Mouse (Mus musculus): Measurements from ENCODE around the gene Abcg1. TPM values are rescaled to one million over a fixed set of nuclear protein-coding genes. Genes with fewer than 3 reads are reported as not detected.
A peak's percentile ranks its signal among the peaks of the same experiment; 100 is the strongest.

Gene Abcg1
- 7.1 and 7.5 TPM in 2 replicates for polyA plus RNA-seq (2015; fragmentation: Nextera tagmentation; extraction: Ambion mirVana)

GRCm38 (mm10) chr17:31057151-31057890, at the start of gene Abcg1:
Gene Abcg1 (plus strand): TSS chr17:31057675.
- H3K9ac ChIP-seq = peak within 1 kb of the TSS; percentile 43
- peaks cover 43% of the 10 kb centered on the region for H3K27me3 ChIP-seq
- H3K9me3 ChIP-seq (replicated peaks) = peaks cover 4% of the 10 kb centered on the region
- ATAC-seq (replicated peaks; ENCODE audit: low FRiP score) = peak; percentile 62; the same call in 1 of the 2 replicates
- H3K27ac ChIP-seq = 0 out of 2 replicates have a peak within 1 kb of the TSS, but pooled peaks have one; percentile 23
- H3K36me3 ChIP-seq = no peaks in the 10 kb centered on the region
- peaks cover 38% of the 10 kb centered on the region for H3K4me1 ChIP-seq
- H3K4me2 ChIP-seq = peak within 1 kb of the TSS; percentile 84
- H3K4me3 ChIP-seq (replicated peaks) = peak within 1 kb of the TSS; percentile 54
- WGBS = 2% methylated on average over 49 of the region's 49 CpGs

GRCm38 (mm10) chr17:31008416-31008815, 49.1 kb upstream of the Abcg1 start:
- H3K9ac ChIP-seq = no peak overlapping the region
- H3K4me3 ChIP-seq (replicated peaks) = no peak overlapping the region
- ATAC-seq (replicated peaks; ENCODE audit: low FRiP score) = no peak
- H3K4me2 ChIP-seq = no peak overlapping the region
- no peak overlapping the region for H3K27ac ChIP-seq
- WGBS = 77% methylated on average over 8 of the region's 8 CpGs
- no peaks in the 10 kb centered on the region for H3K27me3 ChIP-seq
- H3K4me1 ChIP-seq = no peaks in the 10 kb centered on the region
- no peaks in the 10 kb centered on the region for H3K36me3 ChIP-seq
- no peaks in the 10 kb centered on the region for H3K9me3 ChIP-seq (replicated peaks)

GRCm38 (mm10) chr17:31011551-31012394, 45.7 kb upstream of the Abcg1 start:
- Histone ChIP-seq H3K9ac (no peak overlapping the region), H3K4me3 (replicated peaks) (no peak overlapping the region), H3K4me2 (no peak overlapping the region), H3K27ac (no peak overlapping the region), H3K9me3 (replicated peaks) (no peaks in the 10 kb centered on the region), H3K27me3 (no peaks in the 10 kb centered on the region), H3K36me3 (no peaks in the 10 kb centered on the region), H3K4me1 (no peaks in the 10 kb centered on the region)
- ATAC-seq (replicated peaks; ENCODE audit: low FRiP score) = no peak
- WGBS = 33% methylated on average over 9 of the region's 9 CpGs

GRCm38 (mm10) chr17:31018267-31018666, 39.2 kb upstream of the Abcg1 start:
- Histone ChIP-seq H3K9me3 (replicated peaks) (no peaks in the 10 kb centered on the region), H3K4me3 (replicated peaks) (no peak overlapping the region), H3K27me3 (no peaks in the 10 kb centered on the region), H3K9ac (no peak overlapping the region), H3K36me3 (no peaks in the 10 kb centered on the region), H3K4me2 (no peak overlapping the region), H3K4me1 (0 out of 2 replicates have a peak, but pooled peaks cover 3% of the 10 kb centered on the region), H3K27ac (no peak overlapping the region)
- 64% methylated on average over 4 of the region's 4 CpGs for WGBS
- ATAC-seq (replicated peaks; ENCODE audit: low FRiP score) = no peak

DNA sequence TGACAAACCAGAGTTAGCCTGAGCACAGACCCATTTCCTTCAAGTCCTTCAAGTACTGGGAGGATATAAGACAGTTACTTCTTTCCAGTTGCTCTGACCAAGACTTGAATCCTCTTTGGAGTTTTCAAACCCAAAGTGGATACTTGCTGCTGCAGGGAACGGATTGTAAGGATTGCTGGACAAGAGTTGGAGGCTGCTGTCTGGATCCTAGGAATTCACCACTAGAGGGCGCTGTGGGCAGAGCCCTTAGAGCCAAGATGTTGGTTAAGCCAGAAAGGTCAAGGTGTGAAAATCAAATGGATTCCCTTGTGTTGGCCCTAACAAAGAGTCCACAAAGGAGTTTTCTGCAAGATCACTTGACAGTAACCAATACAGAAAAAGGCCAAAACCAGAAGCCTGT, 38.0 kb upstream of the Abcg1 start:
- Histone ChIP-seq H3K27me3 (no peaks in the 10 kb centered on the region), H3K36me3 (no peaks in the 10 kb centered on the region), H3K27ac (no peak overlapping the region), H3K9me3 (replicated peaks) (no peaks in the 10 kb centered on the region), H3K4me1 (0 out of 2 replicates have a peak, but pooled peaks cover 6% of the 10 kb centered on the region), H3K9ac (no peak overlapping the region), H3K4me3 (replicated peaks) (no peak overlapping the region), H3K4me2 (no peak overlapping the region)
- no peak for ATAC-seq (replicated peaks; ENCODE audit: low FRiP score)
- 7% methylated on average over 2 of the region's 2 CpGs for WGBS

- H3K27me3 ChIP-seq = no peaks in the 10 kb centered on the region
- H3K36me3 ChIP-seq = no peaks in the 10 kb centered on the region
- WGBS = 75% methylated on average over 2 of the region's 2 CpGs
- no peaks in the 10 kb centered on the region for H3K9me3 ChIP-seq (replicated peaks)
- H3K27ac ChIP-seq = no peak overlapping the region
- H3K4me2 ChIP-seq = no peak overlapping the region
- no peak for ATAC-seq (replicated peaks; ENCODE audit: low FRiP score)
- 0 out of 2 replicates have a peak, but pooled peaks cover 6% of the 10 kb centered on the region for H3K4me1 ChIP-seq
- H3K4me3 ChIP-seq (replicated peaks) = no peak overlapping the region
- H3K9ac ChIP-seq = no peak overlapping the region
Observed at GRCm38 (mm10) chr17:31020078-31020477, 37.4 kb upstream of the Abcg1 start.

DNA sequence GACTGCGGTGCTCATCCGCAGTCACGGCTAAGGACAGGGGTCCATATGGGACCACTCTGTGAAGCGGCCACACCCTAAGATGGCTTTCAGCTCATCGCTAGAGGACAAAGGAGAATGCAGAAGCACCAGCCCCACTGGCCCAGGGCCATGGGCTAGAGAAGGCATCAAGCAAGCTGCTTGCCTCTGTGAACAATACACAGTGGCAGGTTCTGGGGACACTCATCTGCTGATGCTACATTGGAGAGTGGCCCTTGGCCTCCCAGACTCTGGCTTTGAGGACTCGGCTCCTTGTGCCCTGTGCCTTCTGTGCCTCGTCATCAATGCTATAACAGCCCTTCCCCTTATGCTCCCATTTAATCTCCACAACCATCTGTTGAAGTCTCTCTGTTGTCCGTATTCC, 36.2 kb upstream of the Abcg1 start:
- H3K4me3 ChIP-seq (replicated peaks) = no peak overlapping the region
- H3K27me3 ChIP-seq = no peaks in the 10 kb centered on the region
- no peak for ATAC-seq (replicated peaks; ENCODE audit: low FRiP score)
- H3K4me1 ChIP-seq = 0 out of 2 replicates have a peak, but pooled peaks cover 6% of the 10 kb centered on the region
- H3K27ac ChIP-seq = no peak overlapping the region
- no peaks in the 10 kb centered on the region for H3K36me3 ChIP-seq
- no peak overlapping the region for H3K4me2 ChIP-seq
- no peak overlapping the region for H3K9ac ChIP-seq
- H3K9me3 ChIP-seq (replicated peaks) = no peaks in the 10 kb centered on the region
- 86% methylated on average over 8 of the region's 8 CpGs for WGBS

DNA sequence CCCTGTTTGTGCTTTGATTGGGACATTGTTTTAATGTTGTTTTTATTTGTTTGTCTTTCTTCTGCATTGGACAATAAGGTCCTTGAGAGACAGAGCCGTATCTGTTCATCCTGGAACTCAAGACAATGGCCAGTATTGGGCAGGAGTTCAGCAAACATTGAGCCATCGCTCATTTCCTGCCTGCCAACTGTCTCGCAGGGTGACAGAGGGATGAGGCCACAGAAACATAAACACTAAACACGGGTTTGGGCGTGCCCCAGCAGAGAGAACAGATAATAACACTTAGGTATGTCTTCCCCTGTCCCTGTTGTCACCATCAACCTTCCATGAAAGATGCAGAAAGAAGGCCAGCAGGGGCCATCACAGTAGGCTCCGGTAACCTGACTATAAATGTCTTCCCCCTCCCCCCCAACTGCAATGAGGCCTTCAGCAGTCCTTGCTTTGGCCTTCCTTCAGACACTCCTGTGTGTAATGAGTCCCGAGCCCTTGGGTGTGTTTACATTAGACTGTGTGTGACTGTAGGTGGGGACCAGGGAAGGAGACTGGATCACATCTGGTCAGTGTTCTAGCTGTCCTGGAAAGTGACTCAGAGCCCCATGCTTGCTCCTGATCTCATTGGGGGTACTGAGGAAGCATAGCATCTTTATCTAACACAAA, 33.2 kb upstream of the Abcg1 start:
- H3K4me3 ChIP-seq (replicated peaks) = no peak overlapping the region
- no peaks in the 10 kb centered on the region for H3K9me3 ChIP-seq (replicated peaks)
- no peak overlapping the region for H3K27ac ChIP-seq
- WGBS = 60% methylated on average over 7 of the region's 7 CpGs
- no peaks in the 10 kb centered on the region for H3K27me3 ChIP-seq
- H3K9ac ChIP-seq = no peak overlapping the region
- H3K4me2 ChIP-seq = no peak overlapping the region
- H3K36me3 ChIP-seq = no peaks in the 10 kb centered on the region
- ATAC-seq (replicated peaks; ENCODE audit: low FRiP score) = no peak
- 0 out of 2 replicates have a peak, but pooled peaks cover 6% of the 10 kb centered on the region for H3K4me1 ChIP-seq

DNA sequence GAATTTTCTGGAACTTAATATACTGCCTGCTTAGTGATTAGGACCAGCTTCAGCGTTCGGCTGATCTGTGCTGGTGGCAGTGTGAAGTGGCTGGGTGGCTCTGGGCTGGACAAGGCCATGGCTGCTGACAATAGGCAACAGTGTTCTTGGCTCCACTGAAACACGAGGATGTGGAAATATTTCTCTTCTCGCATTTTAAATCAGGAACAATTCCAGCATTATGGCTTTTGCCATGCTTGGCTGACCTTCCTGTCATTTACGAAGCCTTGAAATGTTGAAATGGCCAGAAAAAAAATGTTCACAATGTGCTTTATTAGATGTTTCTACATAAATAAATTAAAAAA, 32.7 kb upstream of the Abcg1 start:
- H3K9me3 ChIP-seq (replicated peaks) = no peaks in the 10 kb centered on the region
- WGBS = 61% methylated on average over 5 of the region's 5 CpGs
- H3K4me1 ChIP-seq = 0 out of 2 replicates have a peak, but pooled peaks cover 6% of the 10 kb centered on the region
- H3K4me2 ChIP-seq = no peak overlapping the region
- H3K27me3 ChIP-seq = no peaks in the 10 kb centered on the region
- H3K27ac ChIP-seq = no peak overlapping the region
- H3K4me3 ChIP-seq (replicated peaks) = no peak overlapping the region
- no peak for ATAC-seq (replicated peaks; ENCODE audit: low FRiP score)
- H3K9ac ChIP-seq = no peak overlapping the region
- H3K36me3 ChIP-seq = no peaks in the 10 kb centered on the region

DNA sequence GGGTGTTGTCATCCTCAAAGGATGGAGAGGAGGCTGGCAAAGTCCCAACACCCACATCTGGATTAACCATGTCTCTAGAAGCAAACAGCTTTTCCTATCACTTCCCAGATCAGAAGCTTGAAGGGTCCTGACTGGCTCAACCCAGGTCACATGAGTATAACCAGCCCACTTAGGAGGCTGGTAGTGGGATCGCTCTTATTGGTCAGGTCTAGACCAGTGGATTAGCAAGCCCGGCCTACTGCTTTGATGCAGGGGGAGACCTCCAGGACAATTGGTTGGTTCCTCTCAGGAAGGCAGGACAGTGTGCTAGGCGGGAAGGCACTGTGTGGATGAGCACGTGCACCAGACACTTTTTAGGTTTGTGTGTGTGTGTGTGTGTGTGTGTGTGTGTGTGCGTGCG, 30.5 kb upstream of the Abcg1 start:
- ATAC-seq (replicated peaks; ENCODE audit: low FRiP score) = no peak
- H3K36me3 ChIP-seq = no peaks in the 10 kb centered on the region
- 91% methylated on average over 6 of the region's 6 CpGs for WGBS
- H3K4me1 ChIP-seq = 0 out of 2 replicates have a peak, but pooled peaks cover 3% of the 10 kb centered on the region
- no peak overlapping the region for H3K27ac ChIP-seq
- no peak overlapping the region for H3K4me3 ChIP-seq (replicated peaks)
- no peaks in the 10 kb centered on the region for H3K27me3 ChIP-seq
- no peak overlapping the region for H3K9ac ChIP-seq
- no peak overlapping the region for H3K4me2 ChIP-seq
- H3K9me3 ChIP-seq (replicated peaks) = peaks cover under 1% of the 10 kb centered on the region

GRCm38 (mm10) chr17:31027723-31028122, 29.8 kb upstream of the Abcg1 start:
- Histone ChIP-seq H3K4me2 (no peak overlapping the region), H3K36me3 (no peaks in the 10 kb centered on the region), H3K4me1 (0 out of 2 replicates have a peak, but pooled peaks cover 3% of the 10 kb centered on the region), H3K4me3 (replicated peaks) (no peak overlapping the region), H3K27me3 (no peaks in the 10 kb centered on the region), H3K9me3 (replicated peaks) (peaks cover 4% of the 10 kb centered on the region), H3K27ac (no peak overlapping the region), H3K9ac (no peak overlapping the region)
- 90% methylated on average over 6 of the region's 6 CpGs for WGBS
- no peak for ATAC-seq (replicated peaks; ENCODE audit: low FRiP score)
